Mouse (Mus musculus) kidney, adult 2 months (tissue): ENCODE data around the gene 0610040J01Rik. TPM values are rescaled to one million over a fixed set of nuclear protein-coding genes. Genes with fewer than 3 reads are reported as not detected.
"Not testable (repeated sequence)": the region's sequence is repeated elsewhere in the genome, so short reads cannot be mapped to it uniquely, and the experiment has no call there.

Source experiments
- DNase-seq: peaks from one replicate; pipeline ENCODE4 v3.0.0; 2021
- H3K27ac ChIP-seq: fragments of 200-500 bp; 2 replicates; pipeline ENCODE4 v1.5.1; 2012; ENCODE audit warnings: low read depth, low read length, control low read depth, inconsistent platforms; ENCODE audit not compliant: insufficient read depth
- H3K27me3 ChIP-seq: fragments of 200-500 bp; replicated peaks from 2 replicates; pipeline ENCODE4 v1.6.1; 2012; ENCODE audit warnings: mild to moderate bottlenecking, moderate library complexity, low read length, inconsistent platforms; ENCODE audit not compliant: control insufficient read depth, insufficient read depth
- H3K36me3 ChIP-seq: fragments of 200-500 bp; 2 replicates; pipeline ENCODE4 v1.6.1; 2012; ENCODE audit warnings: mild to moderate bottlenecking, moderate library complexity, low read length, inconsistent platforms; ENCODE audit not compliant: control insufficient read depth, insufficient read depth
- H3K4me1 ChIP-seq: fragments of 200-500 bp; 2 replicates; pipeline ENCODE4 v1.6.1; 2011; ENCODE audit warnings: low read length; ENCODE audit not compliant: control insufficient read depth, insufficient read depth
- H3K4me3 ChIP-seq: fragments of 200-500 bp; 2 replicates; pipeline ENCODE4 v1.5.1; 2011; ENCODE audit warnings: mild to moderate bottlenecking, low read depth, low read length, control low read depth; ENCODE audit not compliant: insufficient read depth
- CTCF ChIP-seq: fragments of 200-500 bp; conservative IDR thresholded peaks from 2 replicates; pipeline ENCODE4 v1.5.1; 2011; ENCODE audit warnings: low read depth, mild to moderate bottlenecking, control low read depth, low read length, moderate library complexity, mixed read lengths; ENCODE audit not compliant: insufficient read depth, insufficient read length
- POLR2A ChIP-seq: fragments of 200-500 bp; IDR thresholded peaks from one replicate; pipeline ENCODE4 v1.6.1; 2011; ENCODE audit warnings: low read depth, low read length, control low read depth
- WGBS: fragments of 180-500 bp; shearing (Covaris S2); methylation state at CpG from one replicate; pipeline ENCODE4 v1.1.7; 2018; 5-methylcytosine and 5-hydroxymethylcytosine counted together
- polyA plus RNA-seq: library from polyadenylated mRNA; depleted of rRNA; stranded (reverse); fragments of >200 nt; gene quantifications from 2 replicates; pipeline ENCODE4 v1.2.3, GENCODE M21; 2012

The 0610040J01Rik gene
- polyA plus RNA-seq, 1 experiment, result 50.1 TPM

- no peak for TF ChIP-seq CTCF
- no peak for TF ChIP-seq POLR2A
Measured at GRCm38 (mm10) chr5:63879026-63879425, 66.9 kb downstream of the 0610040J01Rik start.

DNA sequence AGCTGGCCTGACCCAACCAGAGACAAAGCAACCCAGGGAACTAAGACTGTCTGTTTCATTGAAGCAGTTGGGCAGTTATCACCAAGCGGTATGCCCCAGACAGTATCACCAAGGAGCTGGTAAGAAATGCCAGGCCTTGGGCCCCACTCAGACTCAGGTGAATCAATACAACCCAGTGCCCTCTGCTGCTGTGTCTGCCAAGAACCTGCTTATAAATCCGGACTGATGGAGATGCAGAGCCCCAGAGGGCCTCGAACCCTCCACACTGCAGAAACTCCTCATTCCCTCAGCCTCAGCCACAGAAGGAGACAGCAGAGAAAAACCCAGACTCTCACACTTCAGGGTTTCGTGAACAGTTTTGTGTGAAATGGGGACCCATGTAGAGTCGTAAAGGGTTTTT is 74.1 kb downstream of the 0610040J01Rik start:
- Histone ChIP-seq H3K36me3 (no peaks in the 10 kb centered on the region; the same call in 1 of the 2 replicates), H3K27ac (no peak overlapping the region), H3K4me1 (no peaks in the 10 kb centered on the region), H3K4me3 (no peak overlapping the region), H3K27me3 (no peaks in the 10 kb centered on the region)
- TF ChIP-seq POLR2A (no peak), CTCF (no peak)
- WGBS, result 81% methylated on average over 5 of the region's 5 CpGs
- DNase-seq, result no peak

More at GRCm38 (mm10) chr5:63879026-63879425, 66.9 kb downstream of the 0610040J01Rik start:
- H3K36me3 ChIP-seq, result no peaks in the 10 kb centered on the region
- no peak overlapping the region for H3K27ac ChIP-seq
- 74% methylated on average over 10 of the region's 10 CpGs for WGBS
- H3K27me3 ChIP-seq, result no peaks in the 10 kb centered on the region
- peaks cover 12% of the 10 kb centered on the region for H3K4me1 ChIP-seq
- H3K4me3 ChIP-seq, result no peak overlapping the region
- DNase-seq, result no peak

- H3K27me3 ChIP-seq, result no peaks in the 10 kb centered on the region
- H3K4me1 ChIP-seq, result no peaks in the 10 kb centered on the region
- WGBS, result 29% methylated on average over 6 of the region's 6 CpGs
Measured at GRCm38 (mm10) chr5:63886709-63887108, 74.5 kb downstream of the 0610040J01Rik start.

DNA sequence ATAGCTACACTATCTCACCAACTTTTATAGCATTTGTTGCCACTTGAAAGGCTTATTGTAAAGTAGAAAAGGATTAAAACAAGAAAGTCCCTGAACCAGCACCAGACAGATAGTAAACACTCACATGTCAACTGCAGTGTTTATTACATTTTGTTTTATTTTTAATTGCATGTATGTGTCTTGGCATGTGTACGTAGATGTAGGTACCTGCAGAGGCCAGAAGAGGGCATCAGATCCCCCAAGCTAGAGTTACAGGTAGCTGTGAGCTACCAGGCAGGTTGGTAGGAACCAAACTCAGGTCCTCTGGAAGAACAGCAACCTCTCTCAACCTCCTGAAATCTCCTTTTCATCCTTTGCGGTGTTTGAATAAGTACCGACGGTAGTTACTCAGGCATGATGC is 74.9 kb downstream of the 0610040J01Rik start:
- Histone ChIP-seq H3K4me3 (no peak overlapping the region), H3K27ac (no peak overlapping the region), H3K4me1 (no peaks in the 10 kb centered on the region), H3K36me3 (no peaks in the 10 kb centered on the region; the same call in 1 of the 2 replicates), H3K27me3 (no peaks in the 10 kb centered on the region)
- WGBS, result 96% methylated on average over 4 of the region's 4 CpGs
- DNase-seq, result peak; percentile 36
- TF ChIP-seq POLR2A (no peak), CTCF (peak; percentile 48)

More at GRCm38 (mm10) chr5:63886709-63887108, 74.5 kb downstream of the 0610040J01Rik start:
- Histone ChIP-seq H3K27ac (no peak overlapping the region), H3K4me3 (no peak overlapping the region), H3K36me3 (no peaks in the 10 kb centered on the region; the same call in 1 of the 2 replicates)
- TF ChIP-seq CTCF (peak; percentile 33), POLR2A (no peak)
- peak; percentile 59 for DNase-seq

GRCm38 (mm10) chr5:63891241-63891640 is 79.1 kb downstream of the 0610040J01Rik start:
- no peak overlapping the region for H3K4me3 ChIP-seq
- 93% methylated on average over 4 of the region's 4 CpGs for WGBS
- H3K36me3 ChIP-seq, result no peaks in the 10 kb centered on the region; the same call in 1 of the 2 replicates
- H3K27ac ChIP-seq, result no peak overlapping the region
- TF ChIP-seq CTCF (no peak), POLR2A (no peak)
- H3K4me1 ChIP-seq, result no peaks in the 10 kb centered on the region
- H3K27me3 ChIP-seq, result no peaks in the 10 kb centered on the region
- no peak for DNase-seq

GRCm38 (mm10) chr5:63891912-63892311 is 79.7 kb downstream of the 0610040J01Rik start:
- no peak overlapping the region for H3K4me3 ChIP-seq
- no peaks in the 10 kb centered on the region; the same call in 1 of the 2 replicates for H3K36me3 ChIP-seq
- no peaks in the 10 kb centered on the region for H3K4me1 ChIP-seq
- DNase-seq, result no peak
- H3K27ac ChIP-seq, result no peak overlapping the region
- whole genome bisulfite sequencing, result 72% methylated on average over 6 of the region's 6 CpGs
- no peaks in the 10 kb centered on the region for H3K27me3 ChIP-seq
- TF ChIP-seq POLR2A (no peak), CTCF (no peak)

GRCm38 (mm10) chr5:63897001-63897819 is 85.0 kb downstream of the 0610040J01Rik start:
- H3K27me3 ChIP-seq, H3K4me3 ChIP-seq, H3K27ac ChIP-seq, DNase-seq, H3K4me1 ChIP-seq, H3K36me3 ChIP-seq: not testable (repeated sequence)
- WGBS, result 66% methylated on average over 5 of the region's 5 CpGs
